Mouse (Mus musculus): Measurements from ENCODE around the gene Rabepk.
"Not testable (repeated sequence)": the region's sequence is repeated elsewhere in the genome, so short reads cannot be mapped to it uniquely, and the experiment has no call there.

Rabepk gene

GRCm38 (mm10) chr2:34804172-34804571, 4.5 kb upstream of the Rabepk start:
- no peak for DNase-seq (ENCODE audit: low spot score)

- no peak for DNase-seq (ENCODE audit: low spot score)
These were observed 4.0 kb upstream of the Rabepk start for GRCm38 (mm10) chr2:34803746-34804145.

GRCm38 (mm10) chr2:34802565-34803245, 3.0 kb upstream of the Rabepk start:
- not testable (repeated sequence) for DNase-seq (ENCODE audit: low spot score)

- DNase-seq (ENCODE audit: low spot score) = peak; percentile 99
These were observed 2.1 kb upstream of the Rabepk start for GRCm38 (mm10) chr2:34801516-34802482.

GRCm38 (mm10) chr2:34800371-34800770, 659 bp upstream of the Rabepk start:
- DNase-seq (ENCODE audit: low spot score) = no peak

DNA sequence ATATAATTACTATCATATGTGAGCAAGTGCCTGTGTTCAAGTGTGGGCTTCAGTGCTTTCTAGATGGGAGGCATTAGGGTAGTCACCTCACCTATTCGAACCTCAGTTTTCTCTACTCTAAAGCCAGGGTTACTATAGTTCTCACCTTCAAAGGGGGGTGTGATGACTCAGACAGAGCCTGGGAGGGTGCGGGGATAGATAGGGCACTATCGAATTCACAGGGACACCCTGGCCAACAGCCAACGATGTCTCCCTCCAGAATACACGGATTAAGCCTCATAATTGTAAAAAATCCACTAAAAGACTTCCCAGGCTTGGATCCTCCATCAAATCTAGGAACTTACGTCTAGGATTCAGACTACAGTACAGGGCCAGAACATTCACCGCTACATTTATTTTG, 4.3 kb downstream of the Rabepk start:
- DNase-seq (ENCODE audit: low spot score) = no peak

GRCm38 (mm10) chr2:34794511-34794910, 5.2 kb downstream of the Rabepk start:
- no peak for DNase-seq (ENCODE audit: low spot score)

- DNase-seq (ENCODE audit: low spot score) = not testable (repeated sequence)
These were observed 7.2 kb downstream of the Rabepk start for GRCm38 (mm10) chr2:34792543-34792942.

GRCm38 (mm10) chr2:34790282-34790681, 9.4 kb downstream of the Rabepk start:
- no peak for DNase-seq (ENCODE audit: low spot score)

GRCm38 (mm10) chr2:34784085-34784484, 15.6 kb downstream of the Rabepk start:
- peak; percentile 76 for DNase-seq (ENCODE audit: low spot score)

- peak; percentile 94 for DNase-seq (ENCODE audit: low spot score)
These were observed 16.4 kb downstream of the Rabepk start for GRCm38 (mm10) chr2:34783064-34784020.

- DNase-seq (ENCODE audit: low spot score) = no peak
These were observed 22.4 kb downstream of the Rabepk start for GRCm38 (mm10) chr2:34777237-34777868.

DNA sequence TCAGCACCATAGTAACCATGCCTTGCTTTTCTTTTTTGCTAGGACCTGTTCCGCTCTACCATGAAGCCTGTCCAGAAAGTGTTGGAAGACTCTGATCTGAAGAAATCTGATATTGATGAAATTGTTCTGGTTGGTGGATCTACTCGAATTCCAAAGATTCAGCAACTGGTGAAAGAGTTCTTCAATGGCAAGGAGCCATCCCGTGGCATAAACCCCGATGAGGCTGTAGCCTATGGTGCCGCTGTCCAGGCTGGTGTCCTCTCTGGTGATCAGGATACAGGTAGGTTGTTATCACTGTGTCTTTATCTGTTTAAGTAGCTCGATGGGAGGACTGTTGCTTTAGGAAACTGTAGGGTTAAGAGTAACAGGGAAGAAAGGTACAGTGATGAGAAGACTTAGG, 25.2 kb downstream of the Rabepk start:
- DNase-seq (ENCODE audit: low spot score) = no peak

DNA sequence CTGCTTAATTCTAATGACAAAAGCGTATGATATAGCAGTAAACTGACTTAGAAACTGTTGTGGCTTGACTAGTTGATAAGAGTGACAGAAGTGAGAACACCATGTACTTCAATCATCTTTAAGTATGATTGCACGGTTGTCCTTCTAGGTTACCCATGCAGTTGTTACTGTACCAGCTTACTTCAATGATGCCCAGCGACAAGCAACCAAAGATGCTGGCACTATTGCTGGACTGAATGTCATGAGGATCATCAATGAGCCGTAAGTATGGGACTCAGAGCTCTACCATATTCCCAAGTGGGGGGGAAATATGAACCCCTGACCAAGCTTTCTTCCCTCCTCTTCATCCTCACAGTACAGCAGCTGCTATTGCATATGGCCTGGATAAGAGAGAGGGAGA, 26.0 kb downstream of the Rabepk start:
- no peak for DNase-seq (ENCODE audit: low spot score)

DNA sequence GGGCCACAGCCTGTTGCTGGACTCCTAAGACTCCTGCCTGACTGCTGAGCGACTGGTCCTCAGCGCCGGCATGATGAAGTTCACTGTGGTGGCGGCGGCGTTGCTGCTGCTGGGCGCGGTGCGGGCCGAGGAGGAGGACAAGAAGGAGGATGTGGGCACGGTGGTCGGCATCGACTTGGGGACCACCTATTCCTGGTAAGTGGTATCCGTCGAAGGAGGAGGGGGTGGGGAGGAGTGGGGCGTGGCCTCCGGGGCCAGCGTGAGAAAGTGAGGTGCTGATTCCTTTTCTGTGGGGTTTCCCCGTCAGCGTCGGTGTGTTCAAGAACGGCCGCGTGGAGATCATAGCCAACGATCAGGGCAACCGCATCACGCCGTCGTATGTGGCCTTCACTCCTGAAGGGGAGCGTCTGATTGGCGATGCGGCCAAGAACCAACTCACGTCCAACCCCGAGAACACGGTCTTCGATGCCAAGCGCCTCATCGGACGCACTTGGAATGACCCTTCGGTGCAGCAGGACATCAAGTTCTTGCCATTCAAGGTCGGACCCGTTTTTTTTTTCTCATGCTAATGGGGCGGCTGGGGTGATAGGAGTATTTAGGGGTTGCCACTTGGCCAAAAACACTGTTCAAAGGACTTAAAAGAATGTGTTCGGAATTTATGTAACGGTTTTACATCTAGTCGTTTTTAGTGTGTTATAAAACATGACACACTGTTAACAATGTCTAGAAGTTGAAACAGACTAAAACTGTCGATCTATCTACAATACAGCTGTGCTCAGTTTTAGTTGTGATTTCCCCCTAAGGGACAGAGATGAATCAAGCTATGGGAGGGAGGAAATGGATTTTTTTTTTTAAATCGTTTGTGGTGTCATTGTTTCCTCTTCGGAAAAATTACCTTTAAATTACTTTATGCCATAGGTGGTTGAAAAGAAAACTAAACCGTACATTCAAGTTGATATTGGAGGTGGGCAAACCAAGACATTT, 27.2 kb downstream of the Rabepk start:
- peak; percentile 65 for DNase-seq (ENCODE audit: low spot score)

DNA sequence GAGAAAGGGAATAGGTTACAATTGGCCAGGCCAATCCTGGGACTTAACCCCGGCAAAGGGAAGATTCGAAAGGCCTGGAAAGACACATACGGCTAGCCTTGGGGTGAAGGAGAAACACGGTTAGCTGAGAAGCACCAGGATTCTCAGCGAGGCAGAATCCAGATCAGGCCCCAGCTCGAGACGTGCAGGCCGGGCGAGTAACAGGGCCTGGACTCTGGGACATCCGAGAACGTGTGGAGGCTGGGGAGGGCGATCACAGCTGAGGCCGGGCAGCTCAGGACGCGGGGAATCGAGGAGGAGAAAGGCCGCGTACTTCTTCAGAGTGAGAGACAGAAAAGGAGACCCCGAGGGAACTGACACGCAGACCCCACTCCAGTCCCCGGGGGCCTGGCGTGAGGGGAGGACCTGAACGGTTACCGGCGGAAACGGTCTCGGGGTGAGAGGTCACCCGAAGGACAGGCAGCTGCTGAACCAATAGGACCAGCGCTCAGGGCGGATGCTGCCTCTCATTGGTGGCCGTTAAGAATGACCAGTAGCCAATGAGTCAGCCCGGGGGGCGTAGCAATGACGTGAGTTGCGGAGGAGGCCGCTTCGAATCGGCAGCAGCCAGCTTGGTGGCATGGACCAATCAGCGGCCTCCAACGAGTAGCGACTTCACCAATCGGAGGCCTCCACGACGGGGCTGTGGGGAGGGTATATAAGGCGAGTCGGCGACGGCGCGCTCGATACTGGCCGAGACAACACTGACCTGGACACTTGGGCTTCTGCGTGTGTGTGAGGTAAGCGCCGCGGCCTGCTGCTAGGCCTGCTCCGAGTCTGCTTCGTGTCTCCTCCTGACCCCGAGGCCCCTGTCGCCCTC, 28.1 kb downstream of the Rabepk start, which contains the start of gene Hspa5:
Hspa5 (plus strand) TSS at position 603 of the 859 bp plus-strand sequence.
- peak; percentile 99 for DNase-seq (ENCODE audit: low spot score)

DNA sequence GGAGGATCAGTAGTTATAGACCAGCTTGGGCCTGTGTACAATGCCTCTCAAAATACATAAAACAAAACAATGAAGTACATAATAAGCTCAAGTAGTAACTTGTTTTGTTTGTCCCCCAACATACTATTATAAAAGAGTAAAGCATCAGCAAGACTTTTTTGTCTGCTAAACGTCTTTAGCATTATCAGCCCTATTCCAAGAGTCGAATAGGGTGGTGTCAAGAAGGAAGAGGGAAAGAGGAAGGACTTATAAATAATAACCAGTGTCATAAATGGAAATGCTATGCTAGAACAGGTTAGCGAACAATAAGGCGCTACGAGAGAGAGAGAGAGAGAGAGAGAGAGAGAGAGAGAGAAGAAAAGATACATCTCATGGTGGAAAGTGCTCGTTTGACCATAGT, 28.8 kb downstream of the Rabepk start:
- no peak for DNase-seq (ENCODE audit: low spot score)

DNA sequence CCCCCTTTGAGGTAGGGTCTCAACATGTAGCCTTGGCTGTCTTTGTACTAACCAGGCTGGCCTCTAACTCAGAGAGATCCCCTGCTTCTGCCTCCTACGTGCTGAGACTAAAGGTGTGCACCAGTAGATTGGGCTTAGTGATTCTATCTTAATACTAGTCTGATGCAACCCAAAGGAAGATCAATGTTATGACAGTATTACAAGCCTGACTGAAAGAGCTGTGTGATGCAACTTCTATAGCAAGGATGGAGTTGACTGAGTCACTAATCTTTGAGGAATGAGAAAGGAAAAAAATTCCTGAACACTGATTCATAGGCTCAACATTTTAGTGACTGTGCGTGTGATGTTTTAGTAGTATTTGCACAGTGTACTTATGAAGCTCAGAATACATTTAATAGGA, 29.7 kb downstream of the Rabepk start:
- no peak for DNase-seq (ENCODE audit: low spot score)

- DNase-seq (ENCODE audit: low spot score) = no peak
These were observed 34.9 kb downstream of the Rabepk start for GRCm38 (mm10) chr2:34764801-34765200.
